In genomic region chr10:84338752-84339151, GRCm38 (mm10) we compare ENCODE assay signal across 11 mouse cellular contexts.
A peak's percentile ranks its signal among the peaks of the same experiment; 100 is the strongest.
DNase-seq lines count a peak whose midpoint lies in the region; ATAC-seq lines count a peak whose summit lies in the region.
"Had no signal": no experiment of that assay in that cellular context is flagged by ENCODE, and none has a peak within 500 bp of the region (broad histone marks: within the 10 kb centered on the region; RNA-seq: fewer than 3 reads in every experiment).

No protein-coding gene starts in this region.

- H3K27me3 ChIP-seq in kidney, embryonic 16.5 days (ENCODE audit: insufficient read depth, low read length) = no peaks in the 10 kb centered on the region
- H3K27me3 ChIP-seq: lung, embryonic 15.5 days; neural tube, embryonic 13.5 days had no signal

- H3K27ac ChIP-seq in kidney, embryonic 16.5 days (ENCODE audit: low read length) = no peak overlapping the region
- H3K27ac ChIP-seq: forebrain, embryonic 10.5 days; lung, embryonic 15.5 days; neural tube, embryonic 13.5 days had no signal

- H3K36me3 ChIP-seq in kidney, embryonic 16.5 days (ENCODE audit: insufficient read depth, low read length) = no peaks in the 10 kb centered on the region
- H3K36me3 ChIP-seq: forebrain, embryonic 10.5 days; lung, embryonic 15.5 days; neural tube, embryonic 13.5 days had no signal

- H3K4me1 ChIP-seq in kidney, embryonic 16.5 days (ENCODE audit: insufficient read depth, low read length) = no peaks in the 10 kb centered on the region
- H3K4me1 ChIP-seq: forebrain, embryonic 10.5 days; lung, embryonic 15.5 days; neural tube, embryonic 13.5 days had no signal

- peak; percentile 24 for DNase-seq in kidney, adult 9 months
- DNase-seq in kidney, postnatal 4 days = no peak
- peak; percentile 10 to 12 for DNase-seq in B cell, adult 2 months
- DNase-seq in adipocyte (ENCODE audit: low spot score) = peak; percentile 72
- peak; percentile 73 for DNase-seq in lung, postnatal 36 days
- no peak for DNase-seq in cerebellum, postnatal 14 days

- no peak for ATAC-seq in kidney, embryonic 16.5 days (ENCODE audit: low FRiP score, low TSS enrichment)
- ATAC-seq: intestine, embryonic 16.5 days had no signal

- no peaks in the 10 kb centered on the region for H3K9me3 ChIP-seq in kidney, embryonic 16.5 days (ENCODE audit: low read length)
- H3K9me3 ChIP-seq: forebrain, embryonic 10.5 days; lung, embryonic 15.5 days; neural tube, embryonic 13.5 days had no signal

- no peak overlapping the region for H3K4me3 ChIP-seq in kidney, embryonic 16.5 days (ENCODE audit: low read length)
- H3K4me3 ChIP-seq: forebrain, embryonic 10.5 days; lung, embryonic 15.5 days; neural tube, embryonic 13.5 days had no signal

- H3K4me2 ChIP-seq in kidney, embryonic 16.5 days (replicated peaks; ENCODE audit: low read depth, low read length) = no peak overlapping the region
- H3K4me2 ChIP-seq: lung, embryonic 15.5 days; neural tube, embryonic 13.5 days had no signal

- 85% methylated on average over 3 of the region's 3 CpGs for WGBS in kidney, embryonic 16.5 days

- H3K9ac ChIP-seq in kidney, embryonic 16.5 days (replicated peaks; ENCODE audit: low read length) = no peak overlapping the region
- H3K9ac ChIP-seq: lung, embryonic 15.5 days; neural tube, embryonic 13.5 days had no signal

Comparison
In these comparisons a context has a peak if more than half of its experiments do, and no peak if none do; other contexts are left out.
1. DNase-seq: peak in kidney, adult 9 months (single experiment), B cell, adult 2 months (2 of 2), adipocyte (single experiment) and lung, postnatal 36 days (single experiment); none in kidney, postnatal 4 days (0 of 2) and cerebellum, postnatal 14 days (0 of 2).